Mouse (Mus musculus): ENCODE data around the gene Olfr1110.
"Not testable (repeated sequence)": the region's sequence is repeated elsewhere in the genome, so short reads cannot be mapped to it uniquely, and the experiment has no call there.

The Olfr1110 gene

GRCm38 (mm10) chr2:87140200-87140599, at the start of gene Olfr1110:
TSS of gene Olfr1110 (minus strand) at chr2:87140300.
- no peak for DNase-seq (ENCODE audit: low spot score)

GRCm38 (mm10) chr2:87187498-87187897, 47.4 kb upstream of the Olfr1110 start, which contains the start of gene Olfr1112:
TSS of gene Olfr1112 (plus strand) at chr2:87187798.
- DNase-seq (ENCODE audit: low spot score): no peak

- DNase-seq (ENCODE audit: low spot score): not testable (repeated sequence)
These were observed 27.6 kb upstream of the Olfr1110 start for GRCm38 (mm10) chr2:87167731-87168130.

- no peak for DNase-seq (ENCODE audit: low spot score)
These were observed 12.4 kb upstream of the Olfr1110 start, which contains the start of gene Olfr1111 for GRCm38 (mm10) chr2:87152524-87152923. TSS of gene Olfr1111 (minus strand) at chr2:87152624.

GRCm38 (mm10) chr2:87114467-87114866, 25.6 kb downstream of the Olfr1110 start, which contains the start of gene Olfr259:
TSS of gene Olfr259 (minus strand) at chr2:87114567.
- no peak for DNase-seq (ENCODE audit: low spot score)

GRCm38 (mm10) chr2:87095908-87096307, 44.2 kb downstream of the Olfr1110 start, which contains the start of gene Olfr1109:
TSS of gene Olfr1109 (minus strand) at chr2:87096008.
- DNase-seq (ENCODE audit: low spot score): no peak

All from retina, embryonic 14.5 days (tissue).